Mouse (Mus musculus) olfactory bulb, adult 2 months (tissue): ENCODE results near the gene Klc3.

Experiments
- CTCF ChIP-seq: fragments of 200-500 bp; IDR thresholded peaks from 2 replicates; pipeline ENCODE4 v1.5.1; 2012; ENCODE audit warnings: low read depth, mild to moderate bottlenecking, low read length, moderate library complexity; ENCODE audit not compliant: insufficient read depth
- POLR2A ChIP-seq: fragments of 200-500 bp; IDR thresholded peaks from 2 replicates; pipeline ENCODE4 v1.6.1; 2012; ENCODE audit warnings: mild to moderate bottlenecking, low read depth, low read length, moderate library complexity; ENCODE audit not compliant: insufficient read depth

GRCm38 (mm10) chr7:19359892-19360641 lies 43.8 kb downstream of the Klc3 start:
- TF ChIP-seq CTCF = no peak
- no peak for TF ChIP-seq POLR2A
